Mouse (Mus musculus) spleen, adult 10 weeks (tissue): ENCODE data around the gene Crygn. TPM values are rescaled to one million over a fixed set of nuclear protein-coding genes. Genes with fewer than 3 reads are reported as not detected.

Experiments used
- polyA plus RNA-seq: library from polyadenylated mRNA; stranded (reverse); fragments of 350-450 nt; fragmentation: Illumina TruSeq; extraction: RNeasy Lipid Tissue Mini Kit (QIAGEN cat#74804); gene quantifications from one replicate; pipeline ENCODE4 v1.2.3, GENCODE M21; 2015; ENCODE audit warnings: low replicate concordance; ENCODE audit not compliant: insufficient read depth

Crygn gene
- polyA plus RNA-seq, result not detected

DNA sequence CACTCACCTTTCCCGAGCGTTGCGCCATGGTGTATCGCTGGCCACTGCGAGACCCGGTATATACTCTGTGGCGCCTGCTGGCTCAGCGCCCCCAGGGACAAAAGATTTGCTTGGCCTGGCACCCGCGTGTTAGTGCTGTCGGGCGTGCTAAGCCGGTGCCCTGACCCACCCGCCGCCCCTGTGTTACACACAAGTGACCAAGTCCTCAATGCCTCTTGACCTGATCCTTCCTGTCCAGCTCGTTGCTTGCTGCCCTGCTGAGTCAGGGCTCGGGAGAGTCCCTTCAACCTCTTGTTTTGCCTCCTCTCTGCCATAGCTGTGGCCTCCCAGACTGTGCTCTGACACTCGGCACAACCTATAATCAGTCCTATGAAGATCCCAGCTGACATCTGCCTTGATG lies at the start of gene Crygn:
Gene Crygn, minus strand, starts transcription at position 193 of the 400 bp plus-strand sequence.

DNA sequence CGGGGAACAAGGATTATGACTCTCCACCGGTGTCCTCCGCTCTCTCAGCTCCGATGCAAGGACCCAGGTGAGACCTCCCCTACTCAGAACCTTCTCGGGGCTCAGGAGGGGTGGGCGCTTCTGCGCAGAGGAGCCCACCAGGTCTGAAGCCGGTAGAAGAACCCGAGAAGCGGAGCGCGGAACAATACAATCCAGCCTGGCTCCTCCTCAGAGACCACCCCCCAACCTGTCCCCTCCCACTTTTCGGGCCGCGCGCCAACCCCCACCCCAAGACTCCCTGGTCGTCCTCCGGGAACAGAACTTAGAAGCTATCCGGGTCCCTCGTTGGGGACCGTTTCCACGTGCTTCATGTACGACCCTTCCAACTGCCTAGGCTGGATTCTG lies 27.3 kb downstream of the Crygn start, which contains the start of gene Wdr86:
Gene Wdr86, minus strand, starts transcription at position 240 of the 384 bp plus-strand sequence.

Other genes starting within 250 kb of the Crygn start
- gene Gbx1, start 230.8 kb downstream of the Crygn start, polyA plus RNA-seq, result not detected
- gene Asb10, start 217.0 kb downstream of the Crygn start, polyA plus RNA-seq, result not detected
- gene 4931409K22Rik, start 201.2 kb downstream of the Crygn start, polyA plus RNA-seq, result not detected
- gene Abcf2, start 180.5 kb downstream of the Crygn start, polyA plus RNA-seq, result 36.5 TPM
- 9.1 TPM for gene Chpf2, start 171.3 kb downstream of the Crygn start, polyA plus RNA-seq
- gene Smarcd3, start 133.6 kb downstream of the Crygn start, polyA plus RNA-seq, result 2.1 TPM
- gene Nub1, start 72.5 kb downstream of the Crygn start, polyA plus RNA-seq, result 60.5 TPM
- 3.1 TPM for gene Wdr86, start 27.3 kb downstream of the Crygn start, polyA plus RNA-seq
- 104 TPM for gene Rheb, start 84.6 kb upstream of the Crygn start, polyA plus RNA-seq